Mouse (Mus musculus): ENCODE measurements around the gene Smc1b.

The Smc1b gene

DNA sequence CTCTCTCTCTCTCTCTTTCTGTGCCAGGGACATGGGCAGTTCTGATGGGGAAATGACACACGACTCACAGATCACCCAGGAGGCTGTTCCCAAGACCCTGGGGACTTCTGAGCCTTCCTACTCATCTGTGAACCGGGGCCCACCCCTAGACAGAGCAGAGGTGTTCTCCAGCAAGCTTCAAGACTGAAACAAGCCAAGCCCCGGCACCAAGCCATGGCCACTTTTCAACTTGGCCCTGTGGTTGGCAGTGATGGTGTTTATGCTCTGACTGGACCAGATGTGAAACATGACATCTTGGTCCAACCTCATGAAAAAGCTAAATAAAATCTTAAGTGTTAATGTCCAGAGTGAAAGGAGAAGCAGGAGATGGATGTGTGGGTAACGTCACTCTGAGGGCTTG lies 109.6 kb downstream of the Smc1b start:
- Histone ChIP-seq H3K27me3 (ENCODE audit: control insufficient read depth, insufficient read depth, low read length, poor library complexity, severe bottlenecking) (no peaks in the 10 kb centered on the region), H3K36me3 (ENCODE audit: control insufficient read depth, insufficient read depth, low read length, poor library complexity, severe bottlenecking) (no peaks in the 10 kb centered on the region)
- no peak for DNase-seq (ENCODE audit: low read depth, low spot score)

DNA sequence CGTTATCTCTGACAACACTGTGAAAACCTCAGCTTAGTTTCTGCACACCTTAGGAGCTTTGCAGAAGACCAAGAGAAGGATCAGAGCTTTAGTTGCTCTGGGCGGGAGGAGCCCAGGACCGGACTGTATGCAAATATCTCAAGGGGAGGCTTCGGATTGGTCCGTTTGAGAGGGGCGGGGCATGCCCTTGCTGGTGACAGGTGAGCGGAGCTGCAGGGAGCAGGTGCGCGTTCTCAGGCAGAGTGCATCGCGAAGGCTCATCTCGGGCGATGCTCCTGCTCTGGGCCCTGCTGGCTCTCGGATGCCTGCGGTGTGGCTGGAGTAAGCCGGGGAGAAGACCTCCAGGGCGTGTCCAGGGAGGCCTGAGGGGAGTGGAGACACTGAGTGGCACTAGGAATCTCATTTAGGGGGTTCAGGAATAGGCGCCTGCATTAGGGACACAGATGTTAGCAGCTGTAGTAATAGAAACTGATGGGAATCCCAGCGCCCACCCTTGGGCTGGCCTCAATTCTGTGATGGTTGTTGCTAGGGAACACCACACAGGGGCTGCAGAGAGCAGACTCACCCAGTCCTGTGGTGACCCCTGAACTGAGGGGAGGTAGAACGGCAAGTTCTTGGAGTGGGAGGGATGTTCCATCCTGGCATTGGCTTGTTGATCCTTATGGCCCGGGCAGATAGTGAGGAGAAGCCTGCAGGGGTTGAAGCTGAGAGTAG lies 114.7 kb downstream of the Smc1b start, which contains the start of gene Upk3a:
TSS of gene Upk3a (plus strand) at position 191 of the 714 bp plus-strand sequence.
- DNase-seq (ENCODE audit: low read depth, low spot score), result peak; percentile 20
- H3K36me3 ChIP-seq (ENCODE audit: control insufficient read depth, insufficient read depth, low read length, poor library complexity, severe bottlenecking), result no peaks in the 10 kb centered on the region
- H3K27me3 ChIP-seq (ENCODE audit: control insufficient read depth, insufficient read depth, low read length, poor library complexity, severe bottlenecking), result no peaks in the 10 kb centered on the region

DNA sequence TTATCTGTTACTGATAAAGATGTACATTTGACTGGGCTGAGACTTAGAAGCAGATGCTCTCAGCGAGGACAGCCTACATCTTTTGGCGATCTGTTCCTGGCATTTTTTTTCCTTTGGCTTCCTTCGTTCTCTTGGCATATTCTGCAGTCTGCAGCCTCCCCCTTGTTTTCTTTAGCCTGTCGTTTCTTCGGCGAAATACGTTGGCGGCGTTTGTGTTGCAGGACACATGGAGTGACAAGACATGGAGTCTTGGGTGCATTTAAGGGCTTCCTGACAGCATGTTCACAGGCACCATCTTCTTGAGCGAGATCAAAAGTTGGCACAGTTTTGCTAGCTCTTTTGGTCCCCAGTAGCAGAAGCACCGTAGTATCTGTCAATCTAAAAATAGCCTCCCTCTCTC lies 116.0 kb downstream of the Smc1b start:
- no peak for DNase-seq (ENCODE audit: low read depth, low spot score)
- Histone ChIP-seq H3K27me3 (ENCODE audit: control insufficient read depth, insufficient read depth, low read length, poor library complexity, severe bottlenecking) (no peaks in the 10 kb centered on the region), H3K36me3 (ENCODE audit: control insufficient read depth, insufficient read depth, low read length, poor library complexity, severe bottlenecking) (no peaks in the 10 kb centered on the region)
